Mouse (Mus musculus): Measurements from ENCODE around the gene Akap8l. TPM values are rescaled to one million over a fixed set of nuclear protein-coding genes. Genes with fewer than 3 reads are reported as not detected.

The Akap8l gene
- total RNA-seq, 2 experiments from 2014 or later: 57.4 to 57.8 TPM

GRCm38 (mm10) chr17:32317032-32317431, 33.4 kb downstream of the Akap8l start:
- no peak for DNase-seq

- DNase-seq: no peak
These were observed 34.8 kb downstream of the Akap8l start for GRCm38 (mm10) chr17:32315560-32315959.

GRCm38 (mm10) chr17:32313892-32314291, 36.5 kb downstream of the Akap8l start:
- no peak for DNase-seq

GRCm38 (mm10) chr17:32312801-32313200, 37.6 kb downstream of the Akap8l start:
- DNase-seq: no peak

- no peak for DNase-seq
These were observed 42.4 kb downstream of the Akap8l start for GRCm38 (mm10) chr17:32307963-32308362.

- no peak for DNase-seq
These were observed 52.3 kb downstream of the Akap8l start for GRCm38 (mm10) chr17:32298125-32298524.

GRCm38 (mm10) chr17:32295901-32296300, 54.5 kb downstream of the Akap8l start:
- DNase-seq: no peak

- no peak for DNase-seq
These were observed 55.2 kb downstream of the Akap8l start for GRCm38 (mm10) chr17:32295160-32295559.

- DNase-seq: no peak
These were observed 65.2 kb downstream of the Akap8l start for GRCm38 (mm10) chr17:32285138-32285670.

GRCm38 (mm10) chr17:32284262-32285137, 65.9 kb downstream of the Akap8l start, which contains the start of gene Brd4:
Gene Brd4, minus strand, starts transcription at chr17:32284722.
- peak; percentile 92 for DNase-seq

GRCm38 (mm10) chr17:32283771-32284221, 66.6 kb downstream of the Akap8l start:
- DNase-seq: peak; percentile 63

GRCm38 (mm10) chr17:32283341-32283740, 67.1 kb downstream of the Akap8l start:
- DNase-seq: peak; percentile 43

- DNase-seq: no peak
These were observed 68.6 kb downstream of the Akap8l start for GRCm38 (mm10) chr17:32281611-32282310.

- no peak for DNase-seq
These were observed 69.3 kb downstream of the Akap8l start for GRCm38 (mm10) chr17:32281126-32281525.

GRCm38 (mm10) chr17:32280575-32280974, 69.8 kb downstream of the Akap8l start:
- no peak for DNase-seq

GRCm38 (mm10) chr17:32277201-32277600, 73.2 kb downstream of the Akap8l start:
- DNase-seq: no peak

- DNase-seq: no peak
These were observed 74.8 kb downstream of the Akap8l start for GRCm38 (mm10) chr17:32275568-32275967.

Small RNA genes within 50 kb of the gene (microRNA-seq; reads per million reads assigned to microRNA genes)
- 0 reads per million in 2 experiments for gene Gm22201

Other genes starting within 250 kb of the Akap8l start
- gene Notch3, start 183.8 kb downstream of the Akap8l start, total RNA-seq (2021): 10 to 100 TPM; 51.5 to 52.3 TPM
- under 1 TPM; 0.38 TPM for gene Ephx3, start 161.1 kb downstream of the Akap8l start, total RNA-seq (2021)
- gene Brd4, start 65.9 kb downstream of the Akap8l start, total RNA-seq (2021): 10 to 100 TPM; 80.4 to 81.7 TPM
- 10 to 100 TPM; 68.8 to 78.1 TPM for gene Akap8, start 29.4 kb downstream of the Akap8l start, total RNA-seq (2021)
- 10 to 100 TPM; 33.7 to 34.6 TPM for gene Wiz, start 38.8 kb upstream of the Akap8l start, total RNA-seq (2021)
- gene Rasal3, start 53.0 kb upstream of the Akap8l start, total RNA-seq (2021): under 1 TPM; 0.52 to 0.67 TPM
- gene Pglyrp2, start 73.6 kb upstream of the Akap8l start, total RNA-seq (2021): not detected
- gene Cyp4f39, start 102.1 kb upstream of the Akap8l start, total RNA-seq (2021): under 1 TPM; 0.17 to 0.43 TPM
- gene Cyp4f17, start 155.4 kb upstream of the Akap8l start, total RNA-seq (2021): 1 to 10 TPM; 8.0 to 9.1 TPM
- 10 to 100 TPM; 11.9 to 15.3 TPM for gene Cyp4f16, start 186.0 kb upstream of the Akap8l start, total RNA-seq (2021)